Mouse (Mus musculus) lung, adult 2 months (tissue): Measurements from ENCODE around the gene Nudc.

Experiments
- CTCF ChIP-seq: fragments of 200-500 bp; IDR thresholded peaks from 2 replicates; pipeline ENCODE4 v1.5.1; 2011; ENCODE audit warnings: mild to moderate bottlenecking, low read length, control low read depth; ENCODE audit not compliant: insufficient read depth
- POLR2A ChIP-seq: fragments of 200-500 bp; IDR thresholded peaks from 2 replicates; pipeline ENCODE4 v1.6.1; 2011; ENCODE audit warnings: low read depth, mild to moderate bottlenecking, control low read depth, low read length, borderline replicate concordance; ENCODE audit errors: extremely low read depth

DNA sequence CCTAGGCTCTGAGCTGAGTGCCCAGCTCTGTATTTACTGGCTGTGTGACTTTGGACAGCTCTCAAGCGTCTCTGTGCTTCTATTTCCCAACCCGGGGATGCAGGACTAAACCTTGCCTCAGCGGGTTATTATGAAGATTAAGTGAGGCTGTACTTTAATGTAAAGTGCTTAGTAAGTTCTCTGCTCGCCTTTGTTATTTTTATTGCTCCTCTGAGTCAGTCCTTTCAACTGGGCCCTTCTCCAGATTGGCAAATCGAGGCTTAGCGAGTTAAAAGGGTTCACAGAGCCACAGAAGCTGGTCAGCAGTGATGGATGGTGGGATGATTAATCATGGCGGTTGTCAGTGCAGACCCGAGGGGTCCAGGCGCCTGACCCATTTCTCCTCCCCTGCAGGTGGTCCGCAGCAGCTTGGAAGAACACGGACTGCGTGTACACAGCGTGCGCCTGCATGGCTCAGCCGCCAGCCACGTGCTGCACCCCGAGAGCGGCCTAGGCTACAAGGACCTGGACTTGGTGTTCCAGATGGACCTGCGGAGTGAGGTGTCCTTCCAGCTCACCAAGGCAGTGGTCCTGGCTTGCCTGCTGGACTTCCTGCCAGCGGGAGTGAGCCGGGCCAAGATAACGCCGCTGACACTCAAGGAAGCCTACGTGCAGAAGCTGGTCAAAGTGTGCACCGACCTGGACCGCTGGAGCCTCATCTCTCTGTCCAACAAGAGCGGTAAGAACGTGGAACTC is 59.9 kb downstream of the Nudc start:
- no peak for TF ChIP-seq POLR2A
- no peak for TF ChIP-seq CTCF
